Mouse (Mus musculus) MEL (cell line): ENCODE measurements around the gene Cd300c. TPM values are rescaled to one million over a fixed set of nuclear protein-coding genes. Genes with fewer than 3 reads are reported as not detected.

Experiments used
- DNase-seq: peaks from one replicate; pipeline ENCODE4 v3.0.0; 2011; ENCODE audit warnings: low read depth, low spot score
- H3K27ac ChIP-seq: 2 replicates; pipeline ENCODE4 v1.5.1; 2012; ENCODE audit warnings: low read depth, mild to moderate bottlenecking, control low read depth, low read length, moderate library complexity; ENCODE audit not compliant: control insufficient read depth
- H3K27me3 ChIP-seq, 2 experiments: fragments of 150-350 bp in 1 of 2; sonication (generic) in 1 of 2; 2 replicates each; pipeline ENCODE4 v1.6.1; 2012; ENCODE audit warnings: low read length in 2 of 2, mild to moderate bottlenecking in 2 of 2, improper control_type of control experiment in 1 of 2, moderate library complexity in 1 of 2; ENCODE audit not compliant: insufficient read depth in 2 of 2, control insufficient read depth in 1 of 2
- H3K36me3 ChIP-seq, 2 experiments: 2 replicates each; pipeline ENCODE4 v1.6.1; 2012 to 2014; ENCODE audit warnings: low read length in 2 of 2, improper control_type of control experiment in 1 of 2, inconsistent platforms in 1 of 2, mild to moderate bottlenecking in 1 of 2; ENCODE audit not compliant: insufficient read depth in 2 of 2, control insufficient read depth in 1 of 2
- H3K4me1 ChIP-seq, 2 experiments: fragments of 150-350 bp in 1 of 2; sonication (generic) in 1 of 2; 2 replicates each; pipeline ENCODE4 v1.6.1; 2012; ENCODE audit warnings: low read length in 2 of 2, improper control_type of control experiment in 1 of 2, mild to moderate bottlenecking in 1 of 2; ENCODE audit not compliant: insufficient read depth in 2 of 2, control insufficient read depth in 1 of 2
- H3K4me3 ChIP-seq, 2 experiments: fragments of 150-350 bp in 1 of 2; sonication (generic) in 1 of 2; 2 replicates each; pipeline ENCODE4 v1.5.1; 2012; ENCODE audit warnings: low read depth in 2 of 2, low read length in 2 of 2, mild to moderate bottlenecking in 2 of 2, moderate library complexity in 2 of 2, control low read depth in 1 of 2, improper control_type of control experiment in 1 of 2; ENCODE audit not compliant: control insufficient read depth in 1 of 2, insufficient read depth in 1 of 2
- H3K79me2 ChIP-seq: 2 replicates; pipeline ENCODE4 v1.6.1; 2012; ENCODE audit warnings: mild to moderate bottlenecking, low read length, moderate library complexity; ENCODE audit not compliant: control insufficient read depth, poor library complexity, insufficient read depth
- H3K9ac ChIP-seq: 2 replicates; pipeline ENCODE4 v1.6.1; 2012; ENCODE audit warnings: low read depth, mild to moderate bottlenecking, control low read depth, low read length, moderate library complexity; ENCODE audit not compliant: control insufficient read depth, poor library complexity, severe bottlenecking
- H3K9me3 ChIP-seq: fragments of 150-350 bp; sonication (generic); replicated peaks from 2 replicates; pipeline ENCODE4 v1.6.1; 2012; ENCODE audit warnings: mild to moderate bottlenecking, low read length, improper control_type of control experiment, moderate library complexity; ENCODE audit not compliant: insufficient read depth
- BHLHE40 ChIP-seq: IDR thresholded peaks from 2 replicates; pipeline ENCODE4 v1.6.1; 2012; ENCODE audit warnings: low read depth, mild to moderate bottlenecking, inconsistent platforms, low read length, improper control_type of control experiment, borderline replicate concordance
- CHD1 ChIP-seq: IDR thresholded peaks from 2 replicates; pipeline ENCODE4 v1.6.1; 2012; ENCODE audit warnings: low read depth, mild to moderate bottlenecking, inconsistent platforms, low read length, improper control_type of control experiment
- CHD2 ChIP-seq: IDR thresholded peaks from 2 replicates; pipeline ENCODE4 v1.6.1; 2011; ENCODE audit warnings: low read length, improper control_type of control experiment
- CTCF ChIP-seq, 3 experiments: IDR thresholded peaks in 2 of 3; conservative IDR thresholded peaks in 1 of 3; 2 replicates each; pipeline ENCODE4 v1.5.1; 2011 to 2012; ENCODE audit warnings: low read length in 3 of 3, low read depth in 2 of 3, mild to moderate bottlenecking in 2 of 3, improper control_type of control experiment in 1 of 3, inconsistent platforms in 1 of 3, mixed read lengths in 1 of 3, moderate library complexity in 1 of 3; ENCODE audit not compliant: control insufficient read depth in 1 of 3, insufficient read depth in 1 of 3, poor library complexity in 1 of 3, severe bottlenecking in 1 of 3
- E2F4 ChIP-seq: IDR thresholded peaks from 2 replicates; pipeline ENCODE4 v1.6.1; 2011; ENCODE audit warnings: low read depth, low read length, improper control_type of control experiment, borderline replicate concordance
- ELF1 ChIP-seq: IDR thresholded peaks from 2 replicates; pipeline ENCODE4 v1.6.1; 2014; ENCODE audit warnings: low read depth, mild to moderate bottlenecking, inconsistent platforms, low read length, improper control_type of control experiment, moderate library complexity
- EP300 ChIP-seq, 2 experiments: IDR thresholded peaks; 2 replicates each; pipeline ENCODE4 v1.6.1; 2011; ENCODE audit warnings: improper control_type of control experiment in 2 of 2, low read length in 2 of 2, low read depth in 1 of 2, mild to moderate bottlenecking in 1 of 2
- ETS1 ChIP-seq: IDR thresholded peaks from 2 replicates; pipeline ENCODE4 v1.6.1; 2012; ENCODE audit warnings: low read depth, mild to moderate bottlenecking, inconsistent platforms, low read length, improper control_type of control experiment, moderate library complexity
- GATA1 ChIP-seq: IDR thresholded peaks from 2 replicates; pipeline ENCODE4 v1.6.1; 2011; ENCODE audit warnings: low read depth, low read length, improper control_type of control experiment
- MYB ChIP-seq: IDR thresholded peaks from 2 replicates; pipeline ENCODE4 v1.6.1; 2011; ENCODE audit warnings: mild to moderate bottlenecking, low read depth, low read length, improper control_type of control experiment
- MYC ChIP-seq: IDR thresholded peaks from 2 replicates; pipeline ENCODE4 v1.6.1; 2011; ENCODE audit warnings: low read depth, mild to moderate bottlenecking, low read length, improper control_type of control experiment, moderate library complexity
- NELFE ChIP-seq: IDR thresholded peaks from 2 replicates; pipeline ENCODE4 v1.6.1; 2011; ENCODE audit warnings: low read depth, low read length, improper control_type of control experiment
- POLR2AphosphoS2 ChIP-seq: IDR thresholded peaks from 2 replicates; pipeline ENCODE4 v1.6.1; 2011; ENCODE audit warnings: low read length, improper control_type of control experiment
- RCOR1 ChIP-seq: IDR thresholded peaks from 2 replicates; pipeline ENCODE4 v1.6.1; 2012; ENCODE audit warnings: low read depth, mild to moderate bottlenecking, inconsistent platforms, low read length, improper control_type of control experiment
- SIN3A ChIP-seq: IDR thresholded peaks from 2 replicates; pipeline ENCODE4 v1.6.1; 2012; ENCODE audit warnings: low read length, improper control_type of control experiment, inconsistent platforms
- TCF12 ChIP-seq: IDR thresholded peaks from 2 replicates; pipeline ENCODE4 v1.6.1; 2014; ENCODE audit warnings: low read depth, mild to moderate bottlenecking, inconsistent platforms, low read length, improper control_type of control experiment, moderate library complexity
- UBTF ChIP-seq: IDR thresholded peaks from 2 replicates; pipeline ENCODE4 v1.6.1; 2012; ENCODE audit warnings: low read depth, mild to moderate bottlenecking, inconsistent platforms, low read length, improper control_type of control experiment, moderate library complexity, borderline replicate concordance; ENCODE audit not compliant: insufficient read depth
- USF1 ChIP-seq: IDR thresholded peaks from 2 replicates; pipeline ENCODE4 v1.6.1; 2014; ENCODE audit warnings: low read depth, mild to moderate bottlenecking, inconsistent platforms, low read length, improper control_type of control experiment, moderate library complexity
- ZKSCAN1 ChIP-seq: IDR thresholded peaks from 2 replicates; pipeline ENCODE4 v1.6.1; 2012; ENCODE audit warnings: low read depth, mild to moderate bottlenecking, inconsistent platforms, low read length, improper control_type of control experiment, moderate library complexity
- ZNF384 ChIP-seq: IDR thresholded peaks from 2 replicates; pipeline ENCODE4 v1.6.1; 2012; ENCODE audit warnings: low read depth, mild to moderate bottlenecking, inconsistent platforms, low read length, improper control_type of control experiment
- polyA plus RNA-seq, 2 experiments: library from polyadenylated mRNA; stranded (reverse) in 1 of 2; unstranded in 1 of 2; fragments of >175 nt in 1 of 2; fragments of >200 nt in 1 of 2; gene quantifications; 2 replicates each; pipeline versions ENCODE4 v1.2.1 to v1.2.4; 2012; ENCODE audit warnings: low replicate concordance in 2 of 2, low read depth in 1 of 2; ENCODE audit not compliant: insufficient read length in 2 of 2, insufficient read depth in 1 of 2, missing spikeins in 1 of 2
- total RNA-seq: library from RNA; depleted of rRNA; stranded (reverse); fragments of 300-350 nt; gene quantifications from 2 replicates; pipeline ENCODE4 v1.2.3, GENCODE M21; 2012

Gene Cd300c
- total and polyA plus RNA-seq, 3 experiments: not detected

- no peak overlapping the region for H3K9ac ChIP-seq
- no peaks in the 10 kb centered on the region for H3K27me3 ChIP-seq
- DNase-seq: no peak
- H3K27ac ChIP-seq: no peak overlapping the region
- H3K4me1 ChIP-seq: no peaks in the 10 kb centered on the region
- no peak for TF ChIP-seq ZNF384
- TF ChIP-seq CHD2: no peak
- no peak for TF ChIP-seq TCF12
- no peak for TF ChIP-seq EP300 (IDR thresholded peaks at IDR 0.05; ENCODE audit: low read depth in 1 of 2, low read length in 2 of 2)
- TF ChIP-seq NELFE: no peak
- TF ChIP-seq RCOR1: no peak
- TF ChIP-seq CHD1: no peak
- TF ChIP-seq CTCF (IDR thresholded peaks at IDR 0.05 in 2 of 3, conservative IDR thresholded peaks at IDR 0.05 in 1 of 3; ENCODE audit: control insufficient read depth in 1 of 3, insufficient read depth in 1 of 3, low read depth in 2 of 3, low read length in 3 of 3, poor library complexity in 1 of 3, severe bottlenecking in 1 of 3): no peak
- TF ChIP-seq ZKSCAN1: no peak
- TF ChIP-seq USF1: no peak
- no peak for TF ChIP-seq E2F4
- no peak for TF ChIP-seq ETS1
- no peak for TF ChIP-seq MYB
- TF ChIP-seq ELF1: no peak
- no peak for TF ChIP-seq SIN3A
- TF ChIP-seq MYC: no peak
- no peak for TF ChIP-seq POLR2AphosphoS2
- no peak for TF ChIP-seq GATA1
- no peaks in the 10 kb centered on the region for H3K79me2 ChIP-seq
- no peaks in the 10 kb centered on the region for H3K9me3 ChIP-seq
- no peak overlapping the region for H3K4me3 ChIP-seq
- H3K36me3 ChIP-seq: no peaks in the 10 kb centered on the region
Measured at GRCm38 (mm10) chr11:114981866-114982265, 12.9 kb upstream of the Cd300c start.

- DNase-seq: no peak
- Histone ChIP-seq H3K4me3 (no peak overlapping the region), H3K9me3 (no peaks in the 10 kb centered on the region), H3K4me1 (no peaks in the 10 kb centered on the region), H3K27ac (no peak overlapping the region), H3K9ac (no peak overlapping the region), H3K27me3 (no peaks in the 10 kb centered on the region), H3K79me2 (no peaks in the 10 kb centered on the region), H3K36me3 (no peaks in the 10 kb centered on the region)
- TF ChIP-seq SIN3A (no peak), UBTF (no peak), BHLHE40 (no peak)
Measured at GRCm38 (mm10) chr11:114972726-114973125, 3.8 kb upstream of the Cd300c start.
